Mouse (Mus musculus) embryonic facial prominence, embryonic 10.5 days (tissue): ENCODE data around the gene Duxf3. TPM values are rescaled to one million over a fixed set of nuclear protein-coding genes. Genes with fewer than 3 reads are reported as not detected.

Experiments
- DNase-seq: peaks from one replicate; pipeline ENCODE4 v3.0.0-alpha.2; 2017; ENCODE audit warnings: low spot score
- H3K27ac ChIP-seq: fragments of 300-500 bp; sonication (generic); replicated peaks from 2 replicates; pipeline ENCODE4 v1.5.1; 2016; ENCODE audit warnings: mild to moderate bottlenecking
- H3K27me3 ChIP-seq: fragments of 300-500 bp; sonication (generic); replicated peaks from 2 replicates; pipeline ENCODE4 v1.6.1; 2016; ENCODE audit warnings: low read depth, mild to moderate bottlenecking; ENCODE audit not compliant: poor library complexity, severe bottlenecking
- H3K36me3 ChIP-seq: fragments of 300-500 bp; sonication (generic); replicated peaks from 2 replicates; pipeline ENCODE4 v1.6.1; 2016; ENCODE audit warnings: mild to moderate bottlenecking, moderate library complexity
- H3K4me1 ChIP-seq: fragments of 300-500 bp; sonication (generic); 2 replicates; pipeline ENCODE4 v1.6.1; 2016
- H3K4me3 ChIP-seq: fragments of 300-500 bp; sonication (generic); 2 replicates; pipeline ENCODE4 v1.5.1; 2016; ENCODE audit warnings: mild to moderate bottlenecking, moderate library complexity
- H3K9me3 ChIP-seq: fragments of 300-500 bp; sonication (generic); 2 replicates; pipeline ENCODE4 v1.6.1; 2016; ENCODE audit warnings: mild to moderate bottlenecking
- WGBS: fragments of 180-500 bp; shearing (Covaris S2); methylation state at CpG from one replicate; pipeline ENCODE4 v1.1.7; 2016; 5-methylcytosine and 5-hydroxymethylcytosine counted together
- polyA plus RNA-seq: library from polyadenylated mRNA; unstranded; fragments of >200 nt; fragmentation: Nextera tagmentation; extraction: Ambion mirVana; gene quantifications from 2 replicates; pipeline ENCODE4 v1.2.1, GENCODE M21; 2016

Duxf3 gene
- polyA plus RNA-seq, 1 experiment from 2014 or later, result not detected

DNA sequence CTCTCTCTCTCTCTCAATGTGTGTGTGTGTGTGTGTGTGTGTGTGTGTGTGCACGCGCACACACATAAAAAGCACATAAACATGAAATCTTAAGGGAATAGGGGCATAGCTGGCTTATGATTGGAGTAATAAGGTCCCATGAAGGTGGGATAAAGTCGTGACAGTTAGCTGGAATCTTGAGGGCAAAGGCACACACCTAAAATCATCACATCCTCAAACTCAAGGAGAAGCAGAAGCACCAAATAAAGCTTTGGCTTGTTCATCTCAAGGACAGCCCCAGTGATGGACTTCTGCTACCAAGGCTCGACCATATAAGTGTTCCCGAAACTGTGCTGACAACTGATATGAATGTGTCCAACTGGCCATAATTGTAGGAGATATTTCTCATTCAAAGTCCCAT is 17.5 kb downstream of the Duxf3 start:
- no peak overlapping the region for H3K27ac ChIP-seq
- H3K4me1 ChIP-seq, result no peaks in the 10 kb centered on the region
- peaks cover 20% of the 10 kb centered on the region for H3K9me3 ChIP-seq
- no peak overlapping the region for H3K4me3 ChIP-seq
- WGBS, result 84% methylated on average over 5 of the region's 5 CpGs
- H3K36me3 ChIP-seq, result no peaks in the 10 kb centered on the region
- DNase-seq, result no peak
- no peaks in the 10 kb centered on the region for H3K27me3 ChIP-seq

DNA sequence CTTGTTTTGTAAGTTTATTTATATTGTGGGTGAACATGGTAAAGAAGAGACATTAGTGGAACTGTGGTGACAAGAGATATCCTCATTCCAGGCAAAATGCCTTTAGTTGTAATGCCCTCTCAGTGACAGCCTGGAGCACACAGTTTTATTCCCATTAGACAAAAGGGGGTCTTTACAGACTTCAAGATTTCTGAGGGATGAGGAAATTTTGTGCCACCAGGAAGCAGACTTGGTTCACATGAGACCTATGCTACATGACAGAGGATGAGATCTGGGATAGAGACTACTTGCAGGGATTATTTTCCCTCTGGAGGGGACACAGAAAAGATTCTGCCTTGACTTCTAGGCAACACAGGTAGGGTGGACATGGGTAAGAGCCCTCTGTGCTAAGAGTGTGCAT is 18.0 kb downstream of the Duxf3 start:
- no peak overlapping the region for H3K4me3 ChIP-seq
- H3K27ac ChIP-seq, result no peak overlapping the region
- H3K27me3 ChIP-seq, result no peaks in the 10 kb centered on the region
- H3K9me3 ChIP-seq, result peaks cover 24% of the 10 kb centered on the region
- no peaks in the 10 kb centered on the region for H3K4me1 ChIP-seq
- no peaks in the 10 kb centered on the region for H3K36me3 ChIP-seq
- DNase-seq, result no peak

DNA sequence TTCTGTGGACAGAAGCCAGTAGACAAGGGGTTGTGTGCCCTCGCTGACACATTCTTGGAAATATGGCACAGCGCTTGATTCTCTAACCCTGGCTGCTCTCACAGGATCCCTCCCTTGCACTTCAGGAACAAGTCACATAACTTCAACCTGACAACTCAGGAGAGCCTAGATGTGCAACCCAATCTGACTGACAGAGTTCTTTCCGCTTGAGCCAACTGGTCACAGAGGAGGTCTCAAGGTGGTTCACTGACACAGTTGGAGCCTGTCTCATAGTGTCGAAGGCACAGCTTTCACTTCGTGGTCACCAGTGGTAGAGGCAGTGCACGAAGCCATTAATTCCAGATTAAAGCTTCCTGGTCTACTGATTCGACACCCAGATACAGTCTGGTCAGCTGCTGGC is 20.2 kb downstream of the Duxf3 start:
- Histone ChIP-seq H3K9me3 (peaks cover 24% of the 10 kb centered on the region), H3K36me3 (no peaks in the 10 kb centered on the region), H3K27me3 (no peaks in the 10 kb centered on the region), H3K27ac (no peak overlapping the region), H3K4me1 (no peaks in the 10 kb centered on the region), H3K4me3 (no peak overlapping the region)
- 79% methylated on average over 7 of the region's 7 CpGs for whole genome bisulfite sequencing
- DNase-seq, result no peak

DNA sequence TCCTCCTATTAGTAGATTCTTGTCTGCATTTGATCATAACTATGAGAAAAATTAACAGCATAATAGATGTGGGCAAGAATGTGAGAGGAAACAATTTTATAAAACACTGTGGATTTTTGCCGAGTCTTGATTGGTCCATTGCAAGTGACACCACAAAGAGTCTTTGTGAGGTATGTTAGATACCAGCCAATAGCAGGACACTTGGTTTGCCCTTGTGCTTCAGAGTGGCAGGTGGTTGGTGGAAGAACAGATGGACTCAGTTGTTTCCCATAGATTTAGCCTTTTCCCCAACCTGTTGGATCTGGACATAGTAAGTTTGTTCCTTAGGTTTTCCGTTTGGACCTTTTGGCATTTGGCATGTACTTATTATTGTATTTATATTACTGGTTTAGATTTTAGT is 21.3 kb downstream of the Duxf3 start:
- no peak overlapping the region for H3K27ac ChIP-seq
- no peaks in the 10 kb centered on the region for H3K27me3 ChIP-seq
- no peaks in the 10 kb centered on the region for H3K36me3 ChIP-seq
- H3K4me1 ChIP-seq, result no peaks in the 10 kb centered on the region
- WGBS, result 89% methylated on average over 2 of the region's 2 CpGs
- H3K4me3 ChIP-seq, result no peak overlapping the region
- no peak for DNase-seq
- peaks cover 31% of the 10 kb centered on the region for H3K9me3 ChIP-seq

DNA sequence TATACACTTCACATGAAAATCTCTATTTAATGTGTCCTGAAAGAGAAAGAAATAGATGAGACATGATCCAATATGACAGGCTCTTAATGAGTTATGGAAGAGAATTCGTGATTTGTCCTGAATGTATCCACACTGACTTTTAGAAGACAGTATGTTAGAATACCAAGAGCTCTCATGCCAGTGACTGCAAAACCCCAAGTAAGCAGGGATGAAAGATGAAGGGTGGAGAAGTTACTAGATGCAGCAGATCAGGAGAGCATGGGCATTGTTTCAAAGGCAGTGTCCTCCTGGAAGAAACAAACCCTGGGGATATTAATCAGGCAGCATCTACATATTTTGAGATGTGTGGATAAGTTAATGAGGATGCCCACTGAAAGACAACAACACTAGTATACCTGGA is 22.0 kb downstream of the Duxf3 start:
- DNase-seq, result no peak
- peaks cover 36% of the 10 kb centered on the region for H3K9me3 ChIP-seq
- 67% methylated on average over 1 of the region's 1 CpGs for WGBS
- H3K36me3 ChIP-seq, result no peaks in the 10 kb centered on the region
- no peak overlapping the region for H3K4me3 ChIP-seq
- no peaks in the 10 kb centered on the region for H3K4me1 ChIP-seq
- no peak overlapping the region for H3K27ac ChIP-seq
- no peaks in the 10 kb centered on the region for H3K27me3 ChIP-seq

DNA sequence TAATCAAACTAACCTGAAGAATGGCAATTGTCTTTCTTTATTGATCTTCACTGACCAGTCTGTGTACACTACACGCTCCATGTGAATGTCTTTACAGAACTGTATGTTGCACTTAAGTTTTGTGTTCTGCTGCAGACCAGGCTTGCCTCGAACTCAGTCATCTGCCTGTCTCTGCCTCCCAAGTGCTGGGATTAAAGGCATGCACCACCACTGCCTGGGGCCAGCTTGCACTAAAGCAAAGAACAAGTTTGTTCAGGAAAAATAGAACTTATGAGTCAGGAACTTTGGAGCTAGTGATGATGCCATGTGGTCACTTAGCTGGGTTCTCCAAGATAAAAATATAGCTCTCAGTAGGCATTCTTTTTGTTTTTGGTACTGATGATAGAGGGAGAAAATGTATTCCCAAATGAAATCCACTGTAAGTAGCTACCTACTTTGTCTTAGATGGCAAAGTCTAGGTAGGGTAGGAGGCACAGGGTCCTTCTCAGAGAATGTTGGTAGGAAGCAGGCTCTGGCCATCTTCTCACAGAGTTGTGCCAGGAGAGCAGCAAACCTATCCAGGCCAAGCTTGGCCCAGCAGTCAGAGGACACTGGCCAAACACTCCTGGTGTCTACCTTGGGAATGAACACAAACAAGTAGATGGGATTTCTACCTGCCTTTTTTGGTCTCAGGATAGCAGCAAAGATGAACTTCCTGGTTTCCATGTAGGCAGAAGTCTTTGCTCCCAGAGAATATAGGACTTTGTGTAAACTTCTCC is 22.6 kb downstream of the Duxf3 start:
- Histone ChIP-seq H3K27ac (no peak overlapping the region), H3K27me3 (no peaks in the 10 kb centered on the region), H3K36me3 (no peaks in the 10 kb centered on the region), H3K9me3 (peaks cover 36% of the 10 kb centered on the region), H3K4me3 (no peak overlapping the region), H3K4me1 (no peaks in the 10 kb centered on the region)
- 75% methylated on average over 2 of the region's 2 CpGs for whole genome bisulfite sequencing
- no peak for DNase-seq

DNA sequence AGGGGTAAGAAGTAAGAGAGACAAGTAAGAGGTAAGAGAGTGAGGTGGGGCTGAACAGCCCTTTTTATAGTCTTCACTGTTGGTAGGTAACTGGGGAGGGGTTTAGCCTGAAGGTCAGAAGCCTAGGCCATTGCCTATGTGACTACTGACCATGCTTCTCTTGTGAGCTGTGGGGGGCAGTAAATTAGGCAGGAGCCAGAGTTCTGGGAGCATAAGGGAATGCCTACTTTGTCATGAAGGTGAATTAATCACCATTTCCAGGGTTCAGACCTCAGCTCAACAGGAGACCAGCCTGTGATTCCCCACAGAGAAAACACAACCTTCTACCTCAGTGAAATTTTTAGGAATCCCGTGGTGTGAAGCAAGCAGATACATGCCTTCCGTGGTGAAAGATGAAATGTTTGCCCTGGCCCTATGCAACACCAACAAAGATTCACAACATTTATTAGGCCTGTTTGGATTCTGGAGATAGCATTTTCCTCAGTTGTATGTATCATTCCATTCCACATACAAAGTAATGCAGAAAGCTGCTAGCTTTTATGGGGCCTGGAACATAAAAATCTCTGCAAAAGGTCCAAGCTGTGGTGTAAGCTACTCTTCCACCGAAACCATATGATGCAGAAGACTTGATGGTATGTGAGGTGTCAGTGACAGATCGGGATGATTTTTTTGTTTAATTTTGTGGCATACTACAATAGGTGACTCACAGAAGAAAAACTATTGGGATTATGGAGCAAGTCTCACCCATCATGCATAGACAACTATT is 25.7 kb downstream of the Duxf3 start:
- 88% methylated on average over 4 of the region's 4 CpGs for WGBS
- no peak for DNase-seq

DNA sequence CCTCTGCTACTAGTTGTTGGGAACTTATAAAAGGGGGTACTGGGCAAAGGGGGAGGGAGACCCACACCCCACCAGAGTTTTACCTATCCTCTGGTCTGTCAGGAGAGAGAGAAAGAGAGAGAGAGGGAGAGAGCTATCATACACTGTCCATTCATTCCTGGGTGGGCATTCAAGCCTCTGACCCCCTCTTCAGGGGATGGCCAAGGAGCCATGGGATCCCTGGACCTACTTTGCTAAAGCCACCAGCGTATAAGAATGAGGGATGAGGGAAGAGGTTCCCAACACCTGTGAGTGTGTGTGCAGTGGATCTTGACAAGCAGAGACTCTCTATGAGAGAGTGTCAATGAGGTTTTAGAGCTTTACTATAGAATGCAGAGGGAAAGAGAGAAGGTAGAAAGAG is 26.5 kb downstream of the Duxf3 start:
- no peak overlapping the region for H3K27ac ChIP-seq
- H3K9me3 ChIP-seq, result peaks cover 24% of the 10 kb centered on the region; the same call in 1 of the 2 replicates
- no peaks in the 10 kb centered on the region for H3K27me3 ChIP-seq
- no peaks in the 10 kb centered on the region for H3K36me3 ChIP-seq
- WGBS, result 45% methylated on average over 1 of the region's 1 CpGs
- no peak overlapping the region for H3K4me3 ChIP-seq
- no peaks in the 10 kb centered on the region for H3K4me1 ChIP-seq
- no peak for DNase-seq

More for the DNA sequence above, 25.7 kb downstream of the Duxf3 start:
- no peak overlapping the region for H3K4me3 ChIP-seq
- H3K27me3 ChIP-seq, result no peaks in the 10 kb centered on the region
- no peaks in the 10 kb centered on the region for H3K36me3 ChIP-seq
- H3K27ac ChIP-seq, result no peak overlapping the region
- peaks cover 26% of the 10 kb centered on the region for H3K9me3 ChIP-seq
- H3K4me1 ChIP-seq, result no peaks in the 10 kb centered on the region

Other genes with a start within 250 kb of the Duxf3 start
- gene AW822073, start 7.7 kb downstream of the Duxf3 start, polyA plus RNA-seq, result not detected in 2 replicates
- not detected in 2 replicates for gene Gm4981, start 4.0 kb upstream of the Duxf3 start, polyA plus RNA-seq
- gene Gcc2, start 22.8 kb upstream of the Duxf3 start, polyA plus RNA-seq, result 42.3 and 58.9 TPM in 2 replicates
- 107 and 108 TPM in 2 replicates for gene Lims1, start 90.8 kb upstream of the Duxf3 start, polyA plus RNA-seq
- 27.0 and 28.2 TPM in 2 replicates for gene Ranbp2, start 214.2 kb upstream of the Duxf3 start, polyA plus RNA-seq